Mouse (Mus musculus) lung, postnatal 25 days (tissue): Measurements from ENCODE around the gene Fhod1.

Source experiments
- DNase-seq: peaks from one replicate; pipeline ENCODE4 v3.0.0; 2022; ENCODE audit warnings: low spot score

Fhod1 gene

GRCm38 (mm10) chr8:105347428-105348221 lies at the start of gene Fhod1:
TSS of gene Fhod1 (minus strand) at chr8:105347953.
- DNase-seq = peak; percentile 97

- peak; percentile 65 for DNase-seq
Observed at GRCm38 (mm10) chr8:105393915-105394314, 46.2 kb upstream of the Fhod1 start.

- peak; percentile 30 for DNase-seq
Observed at GRCm38 (mm10) chr8:105393089-105393787, 45.5 kb upstream of the Fhod1 start.

GRCm38 (mm10) chr8:105389096-105389495 lies 41.3 kb upstream of the Fhod1 start:
- peak; percentile 48 for DNase-seq

- peak; percentile 52 for DNase-seq
Observed at GRCm38 (mm10) chr8:105387151-105387550, 39.4 kb upstream of the Fhod1 start.

GRCm38 (mm10) chr8:105384070-105384469 lies 36.3 kb upstream of the Fhod1 start:
- DNase-seq = no peak

- DNase-seq = no peak
Observed at GRCm38 (mm10) chr8:105380308-105380707, 32.6 kb upstream of the Fhod1 start.

GRCm38 (mm10) chr8:105378673-105379072 lies 30.9 kb upstream of the Fhod1 start:
- peak; percentile 63 for DNase-seq

- DNase-seq = peak; percentile 24
Observed at GRCm38 (mm10) chr8:105374513-105374966, 26.8 kb upstream of the Fhod1 start.

- no peak for DNase-seq
Observed at GRCm38 (mm10) chr8:105373032-105373431, 25.3 kb upstream of the Fhod1 start, which contains the start of gene Plekhg4. TSS of gene Plekhg4 (plus strand) at chr8:105373274.

- DNase-seq = no peak
Observed at GRCm38 (mm10) chr8:105372473-105372872, 24.7 kb upstream of the Fhod1 start.

- DNase-seq = no peak
Observed at GRCm38 (mm10) chr8:105367107-105367506, 19.4 kb upstream of the Fhod1 start.

GRCm38 (mm10) chr8:105361751-105362702 lies 14.3 kb upstream of the Fhod1 start:
- no peak for DNase-seq

GRCm38 (mm10) chr8:105359646-105360045 lies 11.9 kb upstream of the Fhod1 start:
- no peak for DNase-seq

- no peak for DNase-seq
Observed at GRCm38 (mm10) chr8:105359208-105359607, 11.5 kb upstream of the Fhod1 start.

- DNase-seq = no peak
Observed at GRCm38 (mm10) chr8:105356681-105357080, 8.9 kb upstream of the Fhod1 start.

- no peak for DNase-seq
Observed at GRCm38 (mm10) chr8:105355179-105356024, 7.6 kb upstream of the Fhod1 start.

- no peak for DNase-seq
Observed at GRCm38 (mm10) chr8:105354549-105354948, 6.8 kb upstream of the Fhod1 start.

GRCm38 (mm10) chr8:105353583-105354135 lies 5.9 kb upstream of the Fhod1 start:
- no peak for DNase-seq

- DNase-seq = no peak
Observed at GRCm38 (mm10) chr8:105350186-105350585, 2.4 kb upstream of the Fhod1 start.
